Mouse (Mus musculus) gastrocnemius, adult 18-20 months (tissue): ENCODE measurements around the gene Arpc5. TPM values are rescaled to one million over a fixed set of nuclear protein-coding genes. Genes with fewer than 3 reads are reported as not detected.
"Not testable (repeated sequence)": the region's sequence is repeated elsewhere in the genome, so short reads cannot be mapped to it uniquely, and the experiment has no call there.

Experiments
- DNase-seq: peaks from one replicate; pipeline ENCODE4 v3.0.0; 2021; ENCODE audit warnings: low spot score
- long read RNA-seq, 2 experiments: library from polyadenylated mRNA; stranded (forward); transcript quantifications; one replicate each; pipeline ENCODE4 v2.0.0; 2021
- total RNA-seq, 2 experiments: library from RNA; stranded (reverse); gene quantifications; 2 replicates each; pipeline ENCODE4 v1.2.3; 2021

The Arpc5 gene
- 10 to 100 TPM in 1 of 2 experiments, 1 to 10 TPM in 1; 7.8 to 11.7 TPM for total RNA-seq
- long read RNA-seq, experiment 1, transcript Arpc5-201 (4 exons, 1,914 nt), result major isoform, 15 of 15 reads
- long read RNA-seq, experiment 1, partial matches to known transcripts, result 0 of 15 reads
- long read RNA-seq, experiment 1, other reads (novel, unspliced or antisense), result 0 of 15 reads
- long read RNA-seq, experiment 2, transcript Arpc5-201 (4 exons, 1,914 nt), result major isoform, 25 of 29 reads
- long read RNA-seq, experiment 2, partial matches to known transcripts, result 1 of 29 reads
- long read RNA-seq, experiment 2, other reads (novel, unspliced or antisense), result 3 of 29 reads

DNA sequence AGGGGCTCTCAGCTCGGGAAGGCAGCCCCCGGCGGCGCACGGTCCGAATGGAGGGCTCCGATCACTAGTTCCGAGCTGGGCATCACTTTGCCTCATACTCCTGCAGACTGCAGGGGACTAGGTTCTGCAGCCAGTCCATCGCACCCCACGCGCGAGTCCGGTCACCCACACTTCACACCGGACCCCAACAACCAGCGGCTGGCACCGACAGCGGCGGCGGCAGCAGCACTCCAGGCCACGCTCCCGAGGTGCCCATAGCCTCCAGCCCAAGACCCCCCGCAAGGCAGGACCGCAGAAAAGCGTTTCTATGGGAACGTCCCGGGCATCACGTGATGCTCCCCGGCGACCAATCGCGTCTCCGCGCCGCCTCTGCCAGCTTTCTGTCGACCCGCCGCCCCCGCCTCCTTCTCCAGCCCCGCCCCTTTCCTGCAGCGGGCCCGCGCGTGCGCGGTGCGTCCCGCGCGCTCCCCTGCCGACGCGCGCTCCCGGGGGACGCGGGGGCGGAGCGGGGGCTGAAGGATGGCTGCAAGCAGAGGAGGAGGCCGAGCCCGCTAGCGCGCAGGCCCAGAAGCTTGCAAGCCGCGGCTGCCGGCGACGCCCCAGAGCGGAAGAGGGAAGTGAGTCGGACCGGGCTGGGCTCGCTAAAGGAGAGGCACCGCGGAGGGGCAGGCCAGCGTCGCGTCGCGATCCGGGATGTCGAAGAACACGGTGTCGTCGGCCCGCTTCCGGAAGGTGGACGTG, at the start of gene Arpc5, which contains the start of gene Rgl1:
Arpc5 (plus strand) TSS at position 511 of the 741 bp plus-strand sequence.
Rgl1 (minus strand) TSS at position 320 of the 741 bp plus-strand sequence.
- peak; percentile 96 for DNase-seq

- DNase-seq, result no peak
These were observed 49.0 kb upstream of the Arpc5 start for GRCm38 (mm10) chr1:152717329-152717728.

GRCm38 (mm10) chr1:152718200-152718599, 48.1 kb upstream of the Arpc5 start:
- DNase-seq, result no peak

- DNase-seq, result no peak
These were observed 45.4 kb upstream of the Arpc5 start for GRCm38 (mm10) chr1:152720969-152721368.

- DNase-seq, result no peak
These were observed 44.7 kb upstream of the Arpc5 start for GRCm38 (mm10) chr1:152721535-152722198.

- DNase-seq, result no peak
These were observed 42.1 kb upstream of the Arpc5 start for GRCm38 (mm10) chr1:152724286-152724685.

DNA sequence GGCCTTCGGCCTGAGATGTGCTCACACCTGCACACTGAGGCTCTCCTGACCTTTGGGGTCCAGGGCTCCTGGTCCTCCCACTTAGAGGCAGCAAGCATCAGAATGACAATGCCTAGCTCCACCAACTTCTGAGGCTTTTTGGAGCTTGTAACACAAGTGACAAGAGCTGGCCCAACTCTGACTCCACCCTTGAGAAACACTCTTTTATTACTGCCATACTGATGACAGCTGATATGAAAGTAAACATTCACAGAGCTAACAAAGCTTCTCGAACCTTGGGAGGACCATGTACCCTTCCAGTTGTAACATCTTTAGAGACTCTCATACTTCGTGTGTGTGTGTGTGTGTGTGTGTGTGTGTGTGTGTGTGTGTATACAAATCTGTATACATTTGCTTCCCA, 40.2 kb upstream of the Arpc5 start:
- no peak for DNase-seq

DNA sequence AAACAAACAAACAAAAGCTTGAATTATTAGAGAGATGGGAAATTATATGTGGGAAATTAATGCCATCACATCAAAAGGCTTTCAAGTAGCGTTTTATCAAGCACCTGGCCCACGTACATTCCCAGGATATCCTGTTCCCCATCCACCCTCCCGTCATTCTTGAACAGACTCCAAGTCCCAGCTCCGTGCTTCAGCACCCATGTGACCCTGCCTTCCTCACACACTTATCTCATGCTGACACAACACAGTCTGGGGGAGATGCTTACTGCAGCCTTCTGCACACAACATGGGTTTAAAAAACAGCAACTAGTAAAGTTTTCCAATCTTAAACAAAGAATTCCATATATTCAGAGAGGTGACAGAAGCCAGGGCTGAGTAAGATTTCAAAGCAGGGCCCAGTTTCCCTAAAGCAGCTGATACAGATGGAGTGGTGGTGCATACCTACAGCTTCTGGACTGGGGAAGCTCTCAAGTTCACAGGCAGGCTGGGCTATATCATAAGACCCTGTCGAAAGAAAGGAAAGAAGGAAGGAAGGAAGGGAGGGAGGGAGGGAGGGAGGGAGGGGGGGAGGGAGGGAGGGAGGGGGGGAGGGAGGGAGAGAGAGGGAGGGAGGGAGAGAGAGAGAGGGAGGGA, 38.6 kb upstream of the Arpc5 start:
- no peak for DNase-seq

GRCm38 (mm10) chr1:152738793-152739192, 27.5 kb upstream of the Arpc5 start:
- no peak for DNase-seq

DNA sequence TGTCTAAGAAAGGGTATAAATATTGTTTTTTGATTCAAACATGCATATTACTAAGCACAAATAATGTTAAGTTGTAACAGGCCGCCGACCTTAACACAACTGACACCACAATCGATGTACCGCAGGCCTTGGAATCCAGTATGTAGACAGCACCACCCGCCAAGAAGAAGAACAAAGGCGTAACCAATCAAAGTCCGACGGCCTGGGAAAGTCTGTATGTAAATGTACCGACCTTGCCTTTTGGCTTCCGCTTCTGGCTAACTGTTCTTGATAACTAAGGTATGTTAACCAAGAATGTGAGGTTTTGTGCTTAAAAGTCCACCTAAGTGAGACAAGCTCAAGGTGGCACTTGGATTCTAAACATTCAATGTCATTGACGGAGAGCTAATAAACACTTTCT, 27.0 kb upstream of the Arpc5 start:
- DNase-seq, result no peak

- DNase-seq, result no peak
These were observed 23.1 kb upstream of the Arpc5 start for GRCm38 (mm10) chr1:152743095-152743826.

- DNase-seq, result peak; percentile 80
These were observed 19.9 kb upstream of the Arpc5 start for GRCm38 (mm10) chr1:152746426-152746825.

- DNase-seq, result no peak
These were observed 17.1 kb upstream of the Arpc5 start for GRCm38 (mm10) chr1:152749276-152749675.

GRCm38 (mm10) chr1:152750312-152750965, 15.9 kb upstream of the Arpc5 start, which contains the start of gene Apobec4:
Gene Apobec4 (plus strand): TSS chr1:152750551.
- DNase-seq, result no peak

- DNase-seq, result no peak
These were observed 4.6 kb upstream of the Arpc5 start for GRCm38 (mm10) chr1:152761791-152762190.

DNA sequence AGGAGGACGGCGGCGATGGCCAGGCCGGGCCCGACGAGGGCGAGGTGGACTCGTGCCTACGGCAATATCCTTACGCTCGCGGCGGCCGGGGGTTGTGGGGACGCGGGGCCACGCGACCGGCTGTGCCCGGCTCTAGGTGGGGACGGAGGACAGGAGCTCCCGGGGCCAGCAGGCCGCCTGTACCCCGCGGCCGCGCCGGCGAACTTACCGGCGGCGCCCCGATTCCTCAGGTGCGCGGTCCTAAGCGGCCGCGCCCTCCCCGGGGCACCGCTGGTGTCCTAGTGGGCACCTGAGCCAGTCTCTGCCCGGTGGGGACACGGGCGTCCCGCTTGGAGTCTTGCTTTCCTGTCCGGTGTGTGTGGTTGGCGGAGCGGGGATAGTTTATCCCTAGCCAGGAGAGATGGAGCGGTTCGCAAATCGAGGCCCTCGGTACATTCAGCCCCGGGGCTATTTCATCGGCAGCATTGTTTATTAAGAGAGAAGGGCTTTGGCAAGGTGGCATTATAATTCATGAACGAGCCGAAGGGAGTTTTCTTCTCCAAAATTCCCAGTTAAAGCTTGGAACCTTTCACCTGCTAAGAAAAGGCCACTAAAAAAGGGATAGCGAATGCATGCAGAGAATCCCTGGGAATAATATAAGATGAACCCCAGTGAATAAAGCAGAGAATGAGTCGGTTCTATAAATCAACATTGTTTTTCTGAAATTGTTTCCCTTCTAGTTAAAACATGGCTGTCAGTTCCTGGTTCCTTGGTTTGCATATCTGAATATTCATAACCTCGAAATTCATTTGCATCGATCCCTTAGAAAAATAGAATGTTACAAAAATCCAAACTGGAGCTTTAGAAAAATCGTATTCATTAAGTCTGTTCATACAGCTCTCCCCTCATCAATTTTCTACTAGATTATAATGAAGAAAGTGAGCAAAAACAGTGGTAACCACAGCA, 734 bp downstream of the Arpc5 start:
- peak; percentile 22 for DNase-seq

DNA sequence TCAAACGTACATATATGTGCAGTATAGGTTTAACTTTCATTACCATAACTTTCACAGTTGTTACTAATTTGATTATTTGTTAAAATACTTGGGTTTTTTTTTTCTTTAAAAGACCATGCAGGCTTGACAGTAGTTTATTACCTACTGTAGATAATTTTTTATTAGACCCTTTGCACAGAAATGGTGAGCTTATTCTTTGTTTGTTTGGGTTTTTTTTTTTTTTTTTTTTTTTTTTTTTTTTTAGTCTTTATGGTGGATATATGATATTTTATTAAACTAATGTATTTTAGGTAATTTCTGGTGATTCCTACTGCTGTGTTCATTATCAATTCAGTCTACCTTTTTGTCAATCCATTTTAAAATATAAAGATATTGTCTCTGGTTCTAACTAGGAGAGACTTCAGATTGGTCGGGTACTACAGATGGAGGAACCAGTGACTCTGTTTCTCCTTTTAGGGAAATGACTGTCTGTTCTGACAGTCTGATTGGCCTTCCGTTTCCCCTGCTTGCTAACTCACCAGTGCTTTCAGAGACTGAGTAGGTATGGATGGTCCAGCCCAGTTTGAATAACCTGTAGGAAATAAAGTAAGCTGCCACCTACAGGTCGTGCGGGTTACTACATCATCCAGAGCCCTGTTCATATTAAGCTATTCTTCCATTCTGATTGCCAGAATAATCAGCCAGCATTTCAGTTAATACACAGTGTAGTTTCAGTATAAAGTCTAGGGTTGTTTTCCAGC, 1.6 kb downstream of the Arpc5 start:
- DNase-seq, result peak; percentile 80

DNA sequence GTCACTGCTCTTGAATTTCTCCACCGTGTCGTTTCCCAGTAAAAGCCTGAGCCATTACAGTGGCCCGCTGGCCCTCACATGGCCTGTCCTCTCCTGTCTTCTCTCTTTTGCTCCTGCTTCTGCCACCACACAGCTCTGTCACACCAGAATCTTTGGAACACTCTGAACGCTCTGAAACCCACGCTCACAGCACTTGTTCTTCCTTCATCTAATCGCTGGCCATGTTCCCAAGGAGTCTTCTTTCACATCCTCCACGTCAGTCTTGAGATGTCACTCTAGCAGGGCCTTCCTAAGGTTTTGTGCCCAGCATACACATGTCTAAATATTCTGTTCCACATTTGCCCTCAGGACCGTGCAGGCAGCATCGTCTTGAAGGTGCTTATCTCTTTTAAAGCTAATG, 4.7 kb downstream of the Arpc5 start:
- no peak for DNase-seq

DNA sequence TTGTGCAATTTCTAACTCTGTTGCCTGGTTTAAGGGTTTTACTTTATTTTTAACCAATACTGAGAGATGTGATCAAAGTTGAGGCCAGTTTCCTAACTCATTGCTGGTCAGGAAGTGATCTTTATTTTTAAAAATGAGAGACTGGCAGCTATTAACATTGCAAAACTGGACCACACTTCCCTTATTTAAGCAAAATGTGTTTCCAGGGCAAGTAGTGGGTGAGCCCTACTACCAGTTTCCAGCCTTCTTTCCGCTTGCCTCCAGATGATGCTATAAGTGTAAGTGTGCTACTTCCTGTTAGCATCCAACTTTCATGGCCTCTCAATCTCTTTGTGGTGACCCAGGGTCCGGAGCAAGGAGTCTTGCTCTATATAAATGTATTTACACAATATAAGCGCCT, 8.3 kb downstream of the Arpc5 start:
- not testable (repeated sequence) for DNase-seq
